Mouse (Mus musculus) liver, adult 2 months (tissue): Measurements from ENCODE around the gene Hs3st5. TPM values are rescaled to one million over a fixed set of nuclear protein-coding genes. Genes with fewer than 3 reads are reported as not detected.
"Not testable (repeated sequence)": the region's sequence is repeated elsewhere in the genome, so short reads cannot be mapped to it uniquely, and the experiment has no call there.

Experiments used
- DNase-seq: peaks from one replicate; pipeline ENCODE4 v3.0.0-alpha.2; 2011; ENCODE audit warnings: low read depth, low spot score; ENCODE audit errors: extremely low read depth
- H3K27ac ChIP-seq: fragments of 200-500 bp; replicated peaks from 2 replicates; pipeline ENCODE4 v1.5.1; 2012; ENCODE audit warnings: low read depth, mild to moderate bottlenecking, control low read depth, inconsistent platforms, low read length; ENCODE audit not compliant: insufficient read depth
- H3K27me3 ChIP-seq: fragments of 200-500 bp; 2 replicates; pipeline ENCODE4 v1.6.1; 2012; ENCODE audit warnings: mild to moderate bottlenecking, moderate library complexity, low read length, inconsistent platforms; ENCODE audit not compliant: control insufficient read depth, insufficient read depth
- H3K36me3 ChIP-seq: fragments of 200-500 bp; 2 replicates; pipeline ENCODE4 v1.6.1; 2012; ENCODE audit warnings: low read length, inconsistent platforms; ENCODE audit not compliant: control insufficient read depth, insufficient read depth
- H3K4me1 ChIP-seq: fragments of 200-500 bp; 2 replicates; pipeline ENCODE4 v1.6.1; 2011; ENCODE audit warnings: low read length; ENCODE audit not compliant: control insufficient read depth, insufficient read depth
- H3K4me3 ChIP-seq: fragments of 200-500 bp; 2 replicates; pipeline ENCODE4 v1.5.1; 2011; ENCODE audit warnings: low read depth, mild to moderate bottlenecking, control low read depth, low read length, moderate library complexity; ENCODE audit not compliant: insufficient read depth
- H3K79me2 ChIP-seq: fragments of 200-500 bp; 2 replicates; pipeline ENCODE4 v1.6.1; 2012; ENCODE audit warnings: inconsistent platforms, mild to moderate bottlenecking, low read length, moderate library complexity; ENCODE audit not compliant: control insufficient read depth, insufficient read depth
- H3K9ac ChIP-seq: fragments of 200-500 bp; 2 replicates; pipeline ENCODE4 v1.6.1; 2012; ENCODE audit warnings: low read depth, mild to moderate bottlenecking, control low read depth, inconsistent platforms, low read length
- CTCF ChIP-seq: fragments of 200-500 bp; IDR thresholded peaks from 2 replicates; pipeline ENCODE4 v1.5.1; 2011; ENCODE audit warnings: low read depth, low read length, control low read depth
- POLR2A ChIP-seq: fragments of 200-500 bp; IDR thresholded peaks from 2 replicates; pipeline ENCODE4 v1.6.1; 2011; ENCODE audit warnings: low read length, control low read depth; ENCODE audit not compliant: insufficient read depth; ENCODE audit errors: extremely low read depth
- WGBS: fragments of 180-500 bp; shearing (Covaris S2); methylation state at CpG from one replicate; pipeline ENCODE4 v1.1.7; 2018; 5-methylcytosine and 5-hydroxymethylcytosine counted together
- polyA plus RNA-seq: library from polyadenylated mRNA; depleted of rRNA; stranded (reverse); fragments of >200 nt; gene quantifications from 2 replicates; pipeline ENCODE4 v1.2.3, GENCODE M21; 2012
- total RNA-seq: library from RNA; depleted of rRNA; stranded (reverse); fragments of >200 nt; gene quantifications from 2 replicates; pipeline ENCODE4 v1.2.3, GENCODE M21; 2014

Gene Hs3st5
- total and polyA plus RNA-seq, 2 experiments: not detected

GRCm38 (mm10) chr10:36507991-36508546 lies 1.5 kb downstream of the Hs3st5 start:
- H3K27me3 ChIP-seq: peaks cover 8% of the 10 kb centered on the region; the same call in 1 of the 2 replicates
- TF ChIP-seq POLR2A (no peak), CTCF (no peak)
- H3K36me3 ChIP-seq: no peaks in the 10 kb centered on the region
- no peak overlapping the region for H3K27ac ChIP-seq
- no peak overlapping the region for H3K9ac ChIP-seq
- no peaks in the 10 kb centered on the region for H3K4me1 ChIP-seq
- 2% methylated on average over 18 of the region's 18 CpGs for WGBS
- no peak for DNase-seq
- H3K79me2 ChIP-seq: no peaks in the 10 kb centered on the region
- H3K4me3 ChIP-seq: no peak overlapping the region

DNA sequence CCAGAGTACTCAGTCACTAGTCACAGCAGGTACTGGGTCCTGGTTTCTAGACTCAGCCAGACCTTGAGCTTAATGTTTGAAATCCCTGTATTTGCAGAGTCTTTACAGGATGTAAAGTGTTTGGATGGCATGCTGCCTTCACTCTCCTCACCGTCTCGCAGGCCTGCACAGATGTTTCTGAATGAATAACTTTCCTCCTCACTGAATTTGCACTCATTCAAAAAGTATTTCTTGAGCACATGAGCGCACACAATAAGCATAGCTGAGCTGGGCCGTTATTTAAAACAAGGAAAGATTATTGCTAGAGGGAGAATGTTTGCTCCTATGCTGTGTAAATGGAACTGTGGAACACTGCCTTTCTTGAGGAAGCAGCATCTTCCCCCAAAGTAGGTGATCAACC lies 2.9 kb downstream of the Hs3st5 start:
- H3K27me3 ChIP-seq: peaks cover 8% of the 10 kb centered on the region; the same call in 1 of the 2 replicates
- no peak overlapping the region for H3K9ac ChIP-seq
- TF ChIP-seq CTCF: no peak
- no peak for TF ChIP-seq POLR2A
- WGBS: 61% methylated on average over 4 of the region's 4 CpGs
- no peak for DNase-seq
- no peak overlapping the region for H3K27ac ChIP-seq
- no peaks in the 10 kb centered on the region for H3K79me2 ChIP-seq
- no peaks in the 10 kb centered on the region for H3K36me3 ChIP-seq
- no peaks in the 10 kb centered on the region for H3K4me1 ChIP-seq
- no peak overlapping the region for H3K4me3 ChIP-seq

DNA sequence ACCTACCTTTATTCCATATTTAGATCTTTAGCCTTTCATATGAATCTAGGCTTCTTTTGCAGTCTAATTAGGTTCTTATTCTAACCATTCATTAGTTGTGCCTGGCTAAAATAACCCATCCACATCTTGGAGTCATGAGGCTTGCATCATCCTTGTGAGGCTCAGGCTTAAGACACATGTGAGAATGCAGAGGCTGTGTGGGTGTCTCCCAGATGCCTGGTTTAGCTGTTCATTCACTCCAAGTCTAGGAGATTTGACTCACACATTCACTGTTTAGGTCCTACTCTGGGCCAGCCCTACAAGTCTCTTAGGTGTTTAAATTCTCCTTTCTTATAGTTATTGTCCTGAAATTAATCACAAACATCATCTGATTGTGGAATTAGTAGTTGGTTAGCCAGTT lies 17.3 kb downstream of the Hs3st5 start:
- Histone ChIP-seq H3K4me3 (no peak overlapping the region), H3K36me3 (no peaks in the 10 kb centered on the region), H3K79me2 (no peaks in the 10 kb centered on the region), H3K9ac (no peak overlapping the region), H3K4me1 (no peaks in the 10 kb centered on the region), H3K27ac (no peak overlapping the region), H3K27me3 (no peaks in the 10 kb centered on the region)
- no peak for DNase-seq
- TF ChIP-seq CTCF: no peak
- no peak for TF ChIP-seq POLR2A

DNA sequence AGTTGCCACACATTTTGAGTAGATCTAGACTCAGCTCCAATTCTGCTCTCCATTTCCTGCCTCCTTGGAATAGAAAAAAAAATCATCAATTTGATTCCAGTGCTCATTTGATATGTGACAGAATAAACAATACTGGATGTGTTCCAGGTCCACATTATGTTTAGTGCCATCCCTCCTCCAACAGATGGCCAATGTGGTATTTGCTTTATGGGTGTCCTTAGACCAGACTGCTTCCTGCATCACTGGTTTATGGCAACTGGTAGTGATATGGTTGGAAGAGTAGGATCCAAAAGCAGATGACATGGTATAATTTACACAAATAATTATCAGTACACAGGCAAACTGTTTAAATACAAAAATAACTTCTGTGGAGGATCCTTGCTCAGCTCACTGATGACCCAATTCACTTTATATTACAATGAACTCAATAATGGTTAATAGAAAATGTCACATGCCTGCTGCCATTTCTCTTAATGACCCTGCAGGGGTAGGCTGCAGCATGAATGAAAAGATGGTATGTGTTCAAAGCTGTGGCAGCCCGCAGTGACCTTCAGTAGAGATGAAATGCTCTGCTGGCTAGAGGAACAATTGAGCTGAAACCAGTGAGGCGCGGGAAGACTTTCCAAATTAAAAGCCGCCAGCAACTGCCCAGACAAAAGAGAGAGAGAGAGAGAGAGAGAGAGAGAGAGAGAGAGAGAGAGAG lies 27.2 kb downstream of the Hs3st5 start:
- Histone ChIP-seq H3K27me3 (no peaks in the 10 kb centered on the region), H3K9ac (no peak overlapping the region), H3K36me3 (no peaks in the 10 kb centered on the region), H3K4me1 (no peaks in the 10 kb centered on the region), H3K79me2 (no peaks in the 10 kb centered on the region), H3K27ac (no peak overlapping the region), H3K4me3 (no peak overlapping the region)
- TF ChIP-seq POLR2A (no peak), CTCF (no peak)
- no peak for DNase-seq
- WGBS: 90% methylated on average over 4 of the region's 4 CpGs

- no peaks in the 10 kb centered on the region for H3K36me3 ChIP-seq
- WGBS: 18% methylated on average over 2 of the region's 2 CpGs
- no peaks in the 10 kb centered on the region for H3K79me2 ChIP-seq
- peak; percentile 5 for DNase-seq
- H3K4me1 ChIP-seq: no peaks in the 10 kb centered on the region
- no peak overlapping the region for H3K9ac ChIP-seq
- TF ChIP-seq CTCF: no peak
- no peak for TF ChIP-seq POLR2A
- H3K27ac ChIP-seq: no peak overlapping the region
- H3K27me3 ChIP-seq: no peaks in the 10 kb centered on the region
- H3K4me3 ChIP-seq: no peak overlapping the region
These were observed 40.0 kb downstream of the Hs3st5 start for GRCm38 (mm10) chr10:36546622-36547021.

DNA sequence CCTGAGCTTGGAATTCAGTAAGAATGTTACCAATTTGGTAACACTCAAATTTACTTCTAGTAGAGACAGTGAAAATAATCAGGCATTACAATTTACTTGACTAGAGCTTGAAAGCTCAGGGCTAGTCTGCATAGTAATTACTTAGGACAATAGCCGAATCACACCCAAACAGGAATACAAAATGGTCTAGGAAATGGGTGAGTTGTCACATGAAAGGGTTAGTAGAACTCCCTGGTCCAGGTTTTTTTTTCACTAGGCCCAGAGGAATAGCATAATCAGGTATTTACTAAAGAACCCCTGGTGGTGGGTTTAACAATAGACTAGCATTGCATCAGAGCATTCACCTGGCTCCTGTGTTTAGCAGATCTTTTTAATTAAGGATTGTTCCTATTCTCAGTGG lies 41.1 kb downstream of the Hs3st5 start:
- not testable (repeated sequence) for H3K36me3 ChIP-seq, H3K4me1 ChIP-seq, H3K79me2 ChIP-seq, H3K27me3 ChIP-seq, H3K9ac ChIP-seq, H3K4me3 ChIP-seq, H3K27ac ChIP-seq, DNase-seq
- 85% methylated on average over 1 of the region's 1 CpGs for WGBS
